Mouse (Mus musculus): Measurements from ENCODE around the gene Nme4.
"Not testable (repeated sequence)": the region's sequence is repeated elsewhere in the genome, so short reads cannot be mapped to it uniquely, and the experiment has no call there.

The Nme4 gene

DNA sequence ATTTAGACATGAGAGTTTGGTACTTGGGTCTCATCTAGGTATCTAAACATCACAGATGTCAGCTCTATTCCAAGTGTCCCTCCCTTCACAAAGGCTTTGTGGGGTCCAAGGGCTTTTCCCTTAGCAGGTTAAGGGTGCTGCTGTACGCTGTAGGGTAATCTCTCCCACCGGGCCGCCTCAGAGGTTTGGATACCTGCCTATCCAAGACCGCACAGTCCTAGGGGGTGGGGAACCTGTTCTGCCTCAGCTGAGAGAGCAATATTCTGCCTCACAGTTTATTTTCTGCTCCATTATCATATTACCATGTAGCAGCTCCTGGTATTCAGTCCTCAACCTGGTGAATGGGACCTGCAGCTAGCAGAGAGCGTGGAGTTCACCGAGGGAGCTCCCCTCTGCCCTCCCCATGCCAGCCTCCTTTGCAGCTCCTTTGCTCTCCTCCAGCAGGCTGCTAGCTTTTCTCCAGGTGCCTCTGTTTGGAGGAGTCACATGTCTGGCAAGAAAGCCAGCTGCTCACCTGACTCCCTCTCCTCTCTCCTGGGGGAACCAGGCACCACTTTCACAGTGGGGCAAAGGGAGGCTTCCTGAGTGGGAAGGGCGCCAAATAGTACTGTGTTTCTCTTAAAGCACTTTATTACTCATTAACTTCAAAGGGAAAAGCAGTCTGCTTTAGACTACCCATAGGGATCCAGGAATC lies 19.9 kb upstream of the Nme4 start:
- intact Hi-C loops (cut with DNase I): loop anchor here (5.0 kb wide), 1 partner anchor 77 kb away; no protein-coding TSS in a partner anchor

DNA sequence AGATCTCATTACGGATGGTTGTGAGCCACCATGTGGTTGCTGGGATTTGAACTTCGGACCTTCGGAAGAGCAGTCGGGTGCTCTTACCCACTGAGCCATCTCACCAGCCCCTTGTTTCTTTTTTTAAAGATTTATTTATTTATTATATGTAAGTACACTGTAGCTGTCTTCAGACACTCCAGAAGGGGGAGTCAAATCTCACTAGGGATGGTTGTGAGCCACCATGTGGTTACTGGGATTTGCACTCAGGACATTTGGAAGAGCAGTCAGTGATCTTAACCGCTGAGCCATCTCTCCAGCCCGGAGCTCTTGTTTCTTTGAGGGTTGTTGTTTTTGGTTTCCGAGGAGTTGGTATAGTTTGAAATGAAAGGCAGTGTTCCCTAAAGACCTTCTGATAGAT lies 19.1 kb upstream of the Nme4 start:
- intact Hi-C loops (cut with DNase I): not testable (repeated sequence)

DNA sequence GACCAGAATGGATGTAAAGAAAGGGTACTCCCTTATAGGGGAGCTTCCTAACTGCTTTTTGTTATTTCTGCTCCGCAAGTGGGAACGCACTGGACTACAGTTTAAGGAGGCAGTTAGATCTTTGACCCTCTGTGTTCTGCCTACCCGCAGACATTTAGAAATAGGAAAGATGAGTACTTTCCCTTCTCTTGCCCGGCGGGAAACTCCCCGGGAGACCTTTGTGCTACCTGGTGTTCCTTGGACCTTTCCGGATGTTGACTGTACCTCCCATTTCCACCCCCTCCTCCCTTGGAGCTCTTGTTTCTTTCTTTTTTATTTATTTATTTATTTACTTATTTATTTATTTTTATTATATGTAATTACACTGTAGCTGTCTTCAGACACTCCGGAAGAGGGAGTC lies 18.7 kb upstream of the Nme4 start:
- intact Hi-C loops (cut with DNase I): no loop called here

DNA sequence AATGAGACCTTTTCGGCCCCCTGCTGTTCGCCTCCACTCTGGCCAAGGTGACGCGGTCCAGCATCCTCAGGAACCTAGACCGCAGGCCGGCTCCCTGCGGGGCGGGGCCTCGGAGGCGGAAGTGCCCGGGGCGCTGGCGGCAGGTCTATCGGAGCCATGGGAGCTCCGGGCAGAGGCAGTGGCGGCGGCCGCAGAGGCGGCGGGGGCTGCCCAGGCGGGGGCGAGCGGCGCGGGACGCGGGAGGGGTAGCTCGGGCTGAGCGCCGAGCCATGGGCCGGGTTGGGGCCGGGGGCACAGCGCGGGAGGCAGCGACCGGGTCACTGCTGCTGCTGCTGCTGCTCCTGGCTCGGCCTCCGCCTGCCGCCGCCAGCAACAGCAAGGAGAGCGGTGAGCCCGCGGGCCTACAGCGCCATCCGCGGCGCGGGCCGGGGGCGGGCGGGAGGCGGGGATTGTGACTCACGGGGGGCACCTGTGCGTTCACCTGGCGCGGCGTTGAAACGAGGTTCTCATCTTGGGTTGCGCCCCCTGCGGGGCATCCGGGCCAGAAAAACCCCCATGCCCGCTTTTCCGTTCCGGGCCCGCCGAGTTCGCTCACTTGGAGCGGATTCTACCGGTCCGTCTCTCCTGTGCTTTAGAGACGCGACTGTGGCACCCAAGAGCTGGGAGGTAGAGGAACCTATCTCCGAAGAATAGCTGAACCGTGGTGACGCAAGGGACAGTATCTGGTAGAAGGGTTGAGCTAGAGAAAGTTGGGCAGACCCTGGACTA lies 18.0 kb upstream of the Nme4 start, which contains the start of gene Tmem8:
Tmem8 (plus strand) TSS at position 119 of the 768 bp plus-strand sequence.
- intact Hi-C loops (cut with DNase I): no loop called here

DNA sequence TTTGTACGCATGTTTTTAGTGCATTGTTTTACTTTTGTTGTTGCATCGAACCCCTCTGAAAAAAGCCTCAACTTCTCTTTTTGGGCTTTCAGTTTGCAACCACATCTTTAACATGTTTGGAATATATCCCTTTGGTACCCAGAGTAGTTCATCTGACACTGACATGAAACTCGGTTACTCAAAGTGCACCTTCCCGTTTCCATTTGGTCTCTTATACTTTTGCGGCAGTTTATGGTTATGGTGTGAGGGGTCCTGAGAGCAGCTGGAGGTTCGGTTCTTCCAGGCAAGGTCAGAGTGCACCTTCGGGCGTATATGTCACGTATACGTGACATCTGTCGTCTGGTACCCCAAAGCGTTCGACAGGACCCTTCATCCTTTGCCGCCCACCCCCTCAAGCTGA lies 17.3 kb upstream of the Nme4 start:
- intact Hi-C loops (cut with DNase I): no loop called here

DNA sequence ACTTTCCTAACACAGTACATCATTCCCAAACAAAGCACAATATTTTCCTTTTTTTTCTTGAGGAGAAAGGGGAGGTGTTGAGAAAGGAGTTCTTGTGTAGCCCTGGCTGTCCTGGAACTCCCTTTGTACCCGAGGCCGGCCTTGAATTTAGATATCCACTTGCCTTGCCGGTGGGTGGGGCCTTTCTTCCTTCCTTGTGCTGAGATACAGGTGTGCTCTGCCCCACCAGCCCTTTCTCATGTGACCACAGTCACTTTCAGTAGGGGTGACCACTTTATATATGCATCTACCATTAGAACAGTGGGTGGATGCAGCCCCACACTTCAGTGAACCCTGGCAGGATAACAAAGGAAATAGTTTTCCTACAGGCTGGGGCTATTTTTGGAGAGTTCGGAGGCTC lies 16.3 kb upstream of the Nme4 start:
- intact Hi-C loops (cut with DNase I): no loop called here

DNA sequence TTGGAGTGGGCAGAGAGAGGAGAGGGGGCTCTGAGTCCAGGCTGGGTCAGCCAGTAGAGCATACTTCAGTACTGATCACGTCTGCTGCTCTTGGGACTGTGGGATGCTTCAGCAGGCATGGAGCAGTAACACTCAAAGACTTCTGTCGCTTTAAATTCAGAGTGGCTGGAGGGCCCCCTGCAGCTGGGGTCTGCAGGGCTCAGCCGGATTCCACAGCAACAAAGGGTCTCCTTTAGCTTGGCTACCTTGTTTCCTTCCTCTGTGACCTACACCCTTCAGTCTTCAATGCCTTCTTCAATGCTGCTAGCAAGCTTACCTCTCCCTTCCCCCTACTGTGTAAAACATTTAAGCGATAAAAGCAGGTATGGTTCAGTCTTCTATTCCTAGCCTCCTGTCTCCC lies 15.6 kb upstream of the Nme4 start:
- intact Hi-C loops (cut with DNase I): no loop called here

DNA sequence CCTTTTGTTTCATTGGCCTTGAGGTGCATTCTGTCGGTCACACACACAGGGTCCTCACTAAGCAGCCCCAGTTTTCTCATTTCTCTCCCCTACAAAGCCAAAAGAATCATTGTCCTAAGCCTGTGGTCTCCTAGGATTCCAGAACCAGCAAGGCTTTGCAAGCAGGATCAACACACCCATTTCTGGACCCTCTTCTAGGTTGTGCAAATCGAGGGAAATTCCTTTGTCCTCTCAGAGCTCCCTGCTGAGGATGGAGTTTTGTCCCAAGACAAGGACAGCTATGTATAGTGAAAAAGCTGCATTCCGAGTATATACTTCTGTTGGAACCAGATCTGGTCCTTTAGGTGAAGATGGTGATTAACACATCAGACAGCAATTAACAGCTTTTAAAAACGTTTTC lies 14.8 kb upstream of the Nme4 start:
- intact Hi-C loops (cut with DNase I): no loop called here

DNA sequence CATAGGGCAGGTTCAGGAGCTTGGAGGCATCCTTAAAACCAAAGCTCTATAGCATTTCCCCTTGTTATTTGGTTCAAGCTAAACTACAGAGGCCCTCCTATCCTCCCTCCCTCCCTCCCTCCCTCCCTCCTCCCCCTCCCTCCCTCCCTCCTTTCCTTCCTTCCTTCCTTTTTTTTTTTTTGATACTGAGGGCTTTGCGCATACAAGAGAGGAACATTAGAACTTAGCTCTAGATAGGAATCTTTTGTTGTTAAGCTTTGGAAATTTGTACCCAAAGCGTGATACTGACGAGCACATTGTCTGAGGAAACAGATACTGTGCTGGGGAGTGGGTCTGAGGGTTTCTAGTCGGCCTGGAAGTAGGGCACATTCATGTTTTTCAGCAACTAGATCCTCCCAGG lies 10.2 kb upstream of the Nme4 start:
- intact Hi-C loops (cut with DNase I): no loop called here

DNA sequence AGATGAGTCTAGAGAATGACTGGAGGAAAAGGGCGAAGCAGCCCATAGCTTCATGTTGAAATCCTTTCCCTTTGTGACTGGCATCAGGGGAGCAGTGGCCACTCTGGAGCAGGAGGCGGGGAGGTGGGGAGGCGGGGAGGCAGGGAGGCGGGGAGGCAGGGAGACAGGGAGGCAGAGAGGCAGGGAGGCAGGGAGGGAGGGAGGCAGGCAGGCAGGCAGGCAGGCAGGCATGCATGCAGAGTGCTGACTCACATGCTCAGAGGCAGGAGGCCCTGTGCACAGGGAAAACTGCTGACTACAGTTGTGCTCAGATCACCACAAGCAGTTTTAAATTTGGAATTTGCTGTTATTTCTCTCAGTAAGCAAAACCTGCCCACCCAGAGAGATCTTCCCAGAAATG lies 6.1 kb upstream of the Nme4 start:
- intact Hi-C loops (cut with DNase I): no loop called here

DNA sequence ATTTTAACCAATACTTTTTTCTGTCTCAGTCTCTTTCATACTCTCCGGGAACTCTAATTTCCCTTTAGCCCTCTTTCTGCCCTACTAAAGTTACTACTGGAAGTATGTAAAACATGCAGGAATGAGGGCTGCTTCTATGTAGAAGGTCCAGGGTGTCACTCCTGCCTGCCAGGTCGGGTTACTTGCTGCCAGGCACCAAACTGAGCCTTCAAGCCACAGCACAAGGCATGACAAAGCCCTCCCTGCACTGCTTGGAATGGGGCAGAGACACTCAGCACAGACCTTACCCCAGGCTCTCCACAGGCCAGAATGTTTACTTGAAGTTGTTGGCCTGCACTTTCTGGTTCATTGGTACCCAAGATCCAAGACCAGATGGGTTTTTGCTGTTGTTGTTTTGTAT lies 4.8 kb upstream of the Nme4 start:
- intact Hi-C loops (cut with DNase I): no loop called here

DNA sequence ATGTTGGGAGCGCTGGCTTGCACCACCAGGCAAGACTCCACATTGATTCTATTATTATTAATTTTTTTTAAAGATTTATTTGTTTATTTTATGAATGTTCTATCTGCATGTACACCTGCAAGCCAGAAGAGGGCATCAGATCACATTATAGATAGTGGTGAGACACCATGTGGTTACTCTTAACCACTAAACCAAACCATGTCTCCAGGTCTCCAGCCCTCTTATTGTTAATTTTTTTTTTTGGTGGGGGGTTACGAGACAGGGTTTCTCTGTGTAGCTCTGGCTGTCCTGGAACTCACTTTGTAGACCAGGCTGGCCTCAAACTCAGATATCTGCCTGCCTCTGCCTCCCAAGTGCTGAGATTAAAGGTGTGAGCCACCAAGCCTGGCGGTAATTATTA lies 3.9 kb upstream of the Nme4 start:
- intact Hi-C loops (cut with DNase I): loop anchor here (10.0 kb wide), 1 partner anchor 205 kb away; no protein-coding TSS in a partner anchor

DNA sequence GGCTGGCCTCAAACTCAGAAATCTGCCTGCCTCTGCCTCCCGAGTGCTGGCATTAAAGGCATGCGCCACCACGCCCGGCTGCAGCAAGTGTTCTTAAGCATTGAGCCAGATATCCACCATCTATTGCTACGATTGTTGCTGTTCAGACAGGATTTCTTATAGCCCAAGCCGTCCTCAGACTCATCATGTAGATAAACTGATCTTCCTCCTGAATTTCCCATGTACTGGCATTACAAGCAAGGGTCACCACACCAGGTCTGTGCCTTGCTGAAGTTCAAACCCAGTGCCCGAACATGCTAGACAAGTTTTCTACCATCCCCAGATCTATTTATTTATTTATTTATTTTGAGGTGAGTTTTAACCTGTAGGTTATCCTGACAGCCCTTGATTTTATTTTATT lies 3.1 kb upstream of the Nme4 start:
- intact Hi-C loops (cut with DNase I): loop anchor here (10.0 kb wide), 1 partner anchor 204 kb away; no protein-coding TSS in a partner anchor

DNA sequence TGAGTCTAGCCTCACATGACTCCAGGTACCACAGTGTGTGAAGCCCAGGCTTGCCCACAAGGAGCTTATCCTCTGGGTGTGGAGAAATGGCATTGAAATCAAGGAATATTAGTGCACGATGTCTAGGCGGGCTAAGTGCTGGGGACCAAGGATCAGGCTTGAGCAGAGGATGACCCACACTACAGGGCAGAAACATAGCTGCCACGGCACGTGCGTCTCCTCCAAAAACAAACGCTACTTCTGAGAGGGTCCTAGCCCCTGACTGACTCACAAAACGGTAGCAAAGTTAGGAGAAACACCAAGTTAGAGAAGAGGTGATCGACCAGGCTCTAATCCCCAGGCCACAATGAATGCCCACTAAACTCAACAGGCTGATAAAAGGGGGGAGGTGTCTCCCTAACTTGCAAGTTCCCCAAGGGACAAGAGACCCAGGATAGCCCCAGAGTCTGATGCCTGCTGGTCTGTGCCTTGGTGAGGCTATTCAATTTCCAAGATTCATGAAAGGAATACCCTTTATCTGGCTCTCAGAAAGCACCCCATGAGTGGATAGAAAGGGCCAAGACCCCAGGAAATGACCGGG lies 781 bp downstream of the Nme4 start:
- intact Hi-C loops (cut with DNase I): loop anchor here (10.0 kb wide), 1 partner anchor 200 kb away; no protein-coding TSS in a partner anchor

DNA sequence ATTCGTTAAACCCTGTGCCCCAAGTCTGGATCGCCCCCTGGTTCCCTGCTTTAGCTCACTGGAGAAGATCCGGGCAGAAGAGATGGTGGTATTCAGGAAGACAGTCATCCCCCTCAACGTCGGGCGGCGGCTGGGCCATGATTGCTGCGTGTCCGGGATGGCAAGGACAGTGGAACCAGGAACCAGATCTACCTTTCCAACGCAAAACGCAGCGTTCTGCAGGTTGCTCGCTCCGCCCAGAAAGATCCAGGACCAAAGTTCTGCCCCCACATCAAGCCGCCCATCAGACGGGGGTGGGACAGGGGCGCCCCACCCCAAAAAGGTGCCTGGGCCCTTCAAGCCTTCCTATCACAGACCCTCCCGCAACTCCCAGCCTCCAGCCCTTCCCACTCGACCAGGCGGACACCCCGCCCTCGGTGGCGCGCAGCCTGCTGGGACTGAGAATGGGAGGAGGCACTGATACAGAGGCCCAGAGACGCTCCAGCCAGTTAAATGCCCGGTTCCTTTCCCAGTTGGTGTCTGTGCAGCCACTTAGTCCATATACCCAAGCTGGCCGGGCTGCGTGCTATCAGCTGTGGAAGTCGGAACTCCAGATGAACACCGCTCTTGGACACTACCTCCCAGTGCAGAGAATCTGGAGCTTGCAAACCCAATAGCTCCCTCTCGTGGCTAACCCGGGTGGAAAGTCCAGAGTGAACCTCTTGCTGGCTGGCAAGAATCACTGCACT lies 5.3 kb downstream of the Nme4 start, which contains the start of gene Decr2:
Decr2 (minus strand) TSS at position 433 of the 728 bp plus-strand sequence.
- intact Hi-C loops (cut with DNase I): loop anchor here (2.0 to 10.0 kb wide), 2 partner anchors 49 to 195 kb away; no protein-coding TSS in a partner anchor

DNA sequence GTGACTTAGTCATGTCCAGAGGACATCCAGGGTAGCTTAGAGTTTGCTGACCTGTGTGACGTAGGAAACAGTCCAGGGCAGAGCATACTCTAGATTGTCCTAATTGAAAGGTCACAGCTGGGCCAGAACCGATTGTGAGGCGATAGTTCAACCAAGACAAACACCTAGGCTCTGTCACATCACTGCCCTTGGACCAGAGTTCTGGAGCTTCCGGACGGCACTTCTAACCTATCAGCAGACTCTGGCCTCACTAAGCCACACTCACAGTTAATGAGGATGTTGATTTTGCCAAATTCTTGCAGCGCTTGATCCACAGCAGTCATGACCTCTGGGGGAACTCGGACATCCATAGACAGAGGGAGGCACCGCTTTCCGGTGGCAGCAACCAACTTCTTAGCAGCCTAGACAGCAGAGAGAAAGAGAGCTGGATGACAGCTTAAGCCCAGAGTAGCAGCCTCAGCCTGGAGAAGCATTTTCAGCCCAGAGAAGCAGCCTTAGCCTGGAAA lies 8.3 kb downstream of the Nme4 start:
- intact Hi-C loops (cut with DNase I): no loop called here

DNA sequence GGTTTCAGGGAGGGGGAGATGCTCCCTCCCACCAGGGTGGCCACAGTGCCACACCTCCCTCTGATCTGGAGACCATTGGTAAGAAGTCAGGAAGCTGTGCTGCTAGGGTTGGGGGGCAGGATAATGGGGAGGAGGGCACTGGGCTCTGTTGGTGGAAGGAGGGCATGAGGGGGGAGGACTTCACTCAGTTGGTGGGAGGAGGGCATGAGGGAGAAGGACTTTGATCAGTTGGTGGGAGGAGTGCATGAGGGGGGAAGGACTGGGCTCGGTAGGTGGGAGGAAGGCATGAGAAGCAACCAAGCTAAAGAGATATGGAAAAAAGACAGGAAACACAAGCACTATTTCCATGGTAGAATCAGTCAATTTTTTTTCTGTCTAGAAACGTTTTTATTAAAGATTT lies 14.5 kb downstream of the Nme4 start:
- intact Hi-C loops (cut with DNase I): no loop called here

DNA sequence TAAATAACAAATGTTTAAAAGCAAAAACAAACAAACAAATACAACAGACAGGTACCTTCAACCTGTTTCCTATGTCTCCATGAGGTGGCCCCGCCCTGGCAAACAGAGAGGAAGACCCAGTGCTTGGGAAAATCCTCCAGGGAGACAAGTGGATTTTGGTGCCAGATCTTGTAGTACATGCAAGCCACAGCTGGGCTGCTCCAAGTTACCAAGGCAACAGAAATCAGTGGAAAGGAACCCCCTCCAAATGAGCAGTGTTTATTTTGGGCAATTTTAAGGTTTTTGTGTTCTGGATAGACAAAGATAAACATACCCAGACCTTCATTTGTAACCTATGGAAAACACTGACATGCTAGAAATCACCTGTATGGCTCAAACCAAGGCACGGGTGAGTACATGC lies 16.6 kb downstream of the Nme4 start:
- intact Hi-C loops (cut with DNase I): no loop called here

DNA sequence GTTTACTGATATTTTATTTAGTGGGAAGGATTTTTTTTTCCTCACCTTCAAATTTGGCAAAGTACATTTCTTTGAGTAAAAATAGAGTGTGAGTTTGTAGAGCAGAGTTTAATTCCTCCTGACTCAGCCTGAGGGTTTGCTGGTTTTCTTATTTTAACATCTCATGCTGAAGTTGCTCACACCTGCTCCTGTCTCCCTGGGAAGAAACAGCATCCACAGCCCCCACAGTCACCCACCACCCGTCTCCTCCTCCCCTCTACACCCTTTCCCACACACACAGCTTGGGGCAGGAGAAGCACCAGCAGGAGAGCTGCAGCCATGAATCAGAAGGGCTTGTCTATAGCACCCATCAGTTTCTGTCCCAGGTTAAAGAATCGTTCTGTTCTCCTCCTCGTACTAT lies 20.2 kb downstream of the Nme4 start:
- intact Hi-C loops (cut with DNase I): no loop called here

DNA sequence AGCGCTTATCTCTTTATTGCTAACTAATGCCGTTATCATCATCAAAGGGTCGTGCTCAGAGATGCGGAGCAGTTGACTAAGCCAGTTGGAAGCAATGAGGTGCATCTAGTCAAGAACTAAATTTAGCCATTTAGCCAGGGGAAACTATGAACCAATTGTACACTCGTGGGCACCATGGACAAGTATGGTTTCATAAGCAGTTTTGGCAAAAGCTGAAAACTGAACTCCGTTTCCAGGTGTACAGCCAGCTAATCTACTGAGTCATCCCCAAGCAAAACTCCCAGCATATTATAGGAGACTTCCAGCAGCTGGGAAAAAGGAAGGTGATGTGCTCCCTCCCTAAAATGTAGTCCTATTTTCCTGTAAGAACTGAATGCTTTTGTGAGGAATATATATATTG lies 25.3 kb downstream of the Nme4 start:
- intact Hi-C loops (cut with DNase I): no loop called here
